Mouse (Mus musculus): ENCODE data around the gene Bpifb9a. TPM values are rescaled to one million over a fixed set of nuclear protein-coding genes. Genes with fewer than 3 reads are reported as not detected.
"Not testable (repeated sequence)": the region's sequence is repeated elsewhere in the genome, so short reads cannot be mapped to it uniquely, and the experiment has no call there.

The Bpifb9a gene
- polyA plus RNA-seq, 1 experiment from 2014 or later: not detected

DNA sequence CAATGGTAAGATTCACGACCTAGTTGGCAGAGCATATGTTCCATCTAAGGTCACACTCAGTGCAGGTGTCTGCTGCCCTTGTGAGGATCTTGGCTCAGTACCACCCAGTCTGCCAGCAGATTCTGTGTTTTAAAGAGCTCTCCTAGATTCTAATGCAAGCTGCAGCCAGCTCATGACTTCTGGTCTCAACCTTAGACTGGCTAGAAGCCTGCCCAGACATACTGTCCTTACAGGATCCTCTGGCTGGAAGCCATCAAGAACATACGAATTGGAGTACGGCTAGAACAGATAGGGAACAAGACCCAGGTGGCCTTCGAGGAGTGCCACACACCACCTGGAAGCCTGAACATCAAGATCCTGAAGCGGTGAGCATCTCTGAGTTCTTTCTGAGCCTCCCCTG is 29.8 kb upstream of the Bpifb9a start:
- WGBS: 87% methylated on average over 5 of the region's 5 CpGs
- no peaks in the 10 kb centered on the region for H3K27me3 ChIP-seq (replicated peaks; ENCODE audit: control insufficient read depth, insufficient read depth, low read length)
- no peak for ATAC-seq

DNA sequence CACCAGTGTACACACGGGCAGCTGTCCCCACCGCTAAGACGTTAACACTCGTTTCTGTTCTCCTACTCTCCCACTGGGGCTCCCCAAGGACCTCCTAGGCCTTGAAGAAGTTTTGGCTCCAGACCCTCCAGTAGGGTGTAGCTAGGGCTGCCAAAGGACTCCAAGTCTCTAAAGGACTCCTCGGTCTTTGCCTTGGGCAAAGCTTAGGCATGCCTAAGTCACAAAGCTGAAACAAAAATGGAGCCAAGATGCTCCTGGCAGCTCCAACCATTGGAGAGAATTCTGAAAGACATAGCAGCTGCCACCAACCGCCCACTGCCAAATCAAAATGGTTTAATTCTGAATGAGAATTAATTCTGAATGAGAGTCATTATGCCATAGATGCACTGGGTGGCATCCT is 24.2 kb upstream of the Bpifb9a start:
- WGBS: 72% methylated on average over 6 of the region's 6 CpGs
- H3K4me2 ChIP-seq (ENCODE audit: low read length): no peak overlapping the region
- H3K27ac ChIP-seq (ENCODE audit: low read depth, low read length): no peak overlapping the region; the same call in 1 of the 2 replicates
- H3K27me3 ChIP-seq (replicated peaks; ENCODE audit: control insufficient read depth, insufficient read depth, low read length): no peaks in the 10 kb centered on the region
- H3K36me3 ChIP-seq (ENCODE audit: control insufficient read depth, insufficient read depth, low read length): no peaks in the 10 kb centered on the region
- H3K4me1 ChIP-seq (ENCODE audit: control insufficient read depth, insufficient read depth, low read depth, low read length): no peaks in the 10 kb centered on the region
- no peak overlapping the region for H3K9ac ChIP-seq (ENCODE audit: low read depth, low read length)
- ATAC-seq: peak; percentile 27
- no peaks in the 10 kb centered on the region for H3K9me3 ChIP-seq (ENCODE audit: control insufficient read depth, low read length)
- H3K4me3 ChIP-seq (ENCODE audit: low read length): no peak overlapping the region

More for the DNA sequence above, 29.8 kb upstream of the Bpifb9a start:
- Histone ChIP-seq H3K4me3 (ENCODE audit: low read length) (no peak overlapping the region), H3K9me3 (ENCODE audit: control insufficient read depth, low read length) (no peaks in the 10 kb centered on the region), H3K36me3 (ENCODE audit: control insufficient read depth, insufficient read depth, low read length) (no peaks in the 10 kb centered on the region), H3K9ac (ENCODE audit: low read depth, low read length) (no peak overlapping the region), H3K27ac (ENCODE audit: low read depth, low read length) (no peak overlapping the region), H3K4me2 (ENCODE audit: low read length) (no peak overlapping the region), H3K4me1 (ENCODE audit: control insufficient read depth, insufficient read depth, low read depth, low read length) (peaks cover 11% of the 10 kb centered on the region)

DNA sequence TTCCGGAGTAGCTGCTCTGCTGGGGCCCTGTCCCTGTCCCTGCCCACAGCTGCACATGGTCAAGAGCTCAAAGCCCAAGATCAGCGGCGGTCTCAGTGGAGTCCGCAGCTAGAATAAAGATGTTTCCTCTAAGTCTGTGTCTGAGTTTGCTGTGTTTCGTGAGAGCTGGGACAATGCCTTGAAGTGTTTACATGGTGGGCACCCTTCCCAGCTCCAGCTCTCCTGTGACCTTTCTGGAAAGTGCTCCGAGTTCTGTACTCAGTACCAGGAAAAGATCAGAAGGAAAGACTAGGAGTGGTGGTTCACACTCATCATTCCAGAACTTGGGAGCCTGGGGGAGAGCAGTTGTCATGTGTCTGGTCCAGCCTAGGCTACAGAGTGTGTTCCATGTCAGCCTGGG is 16.9 kb upstream of the Bpifb9a start:
- Histone ChIP-seq H3K27me3 (replicated peaks; ENCODE audit: control insufficient read depth, insufficient read depth, low read length) (no peaks in the 10 kb centered on the region), H3K4me2 (ENCODE audit: low read length) (no peak overlapping the region), H3K4me3 (ENCODE audit: low read length) (no peak overlapping the region), H3K27ac (ENCODE audit: low read depth, low read length) (no peak overlapping the region), H3K9me3 (ENCODE audit: control insufficient read depth, low read length) (no peaks in the 10 kb centered on the region), H3K36me3 (ENCODE audit: control insufficient read depth, insufficient read depth, low read length) (no peaks in the 10 kb centered on the region), H3K9ac (ENCODE audit: low read depth, low read length) (no peak overlapping the region), H3K4me1 (ENCODE audit: control insufficient read depth, insufficient read depth, low read depth, low read length) (no peaks in the 10 kb centered on the region)
- WGBS: 83% methylated on average over 6 of the region's 6 CpGs
- ATAC-seq: no peak

DNA sequence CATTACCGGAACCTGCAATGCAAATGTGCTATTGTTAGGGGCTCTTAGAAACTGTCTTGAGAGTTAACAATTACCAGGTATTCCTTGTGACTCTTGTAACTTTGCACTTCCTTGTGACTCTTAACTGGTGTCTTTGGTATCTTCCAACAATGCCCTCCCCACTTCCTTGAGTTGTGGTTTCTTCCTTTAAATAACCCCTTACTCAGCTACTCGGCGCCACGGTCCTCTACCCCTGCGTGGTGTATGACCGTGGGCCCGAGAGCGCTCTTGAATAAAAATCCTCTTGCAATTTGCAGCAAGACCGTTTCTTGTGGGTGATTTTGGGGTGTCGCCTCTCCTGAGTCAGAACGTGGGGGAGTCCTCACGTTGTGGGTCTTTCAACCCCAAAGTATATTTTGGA is 14.9 kb upstream of the Bpifb9a start:
- WGBS: 97% methylated on average over 11 of the region's 12 CpGs
- not testable (repeated sequence) for H3K9ac ChIP-seq (ENCODE audit: low read depth, low read length); H3K4me1 ChIP-seq (ENCODE audit: control insufficient read depth, insufficient read depth, low read depth, low read length)

DNA sequence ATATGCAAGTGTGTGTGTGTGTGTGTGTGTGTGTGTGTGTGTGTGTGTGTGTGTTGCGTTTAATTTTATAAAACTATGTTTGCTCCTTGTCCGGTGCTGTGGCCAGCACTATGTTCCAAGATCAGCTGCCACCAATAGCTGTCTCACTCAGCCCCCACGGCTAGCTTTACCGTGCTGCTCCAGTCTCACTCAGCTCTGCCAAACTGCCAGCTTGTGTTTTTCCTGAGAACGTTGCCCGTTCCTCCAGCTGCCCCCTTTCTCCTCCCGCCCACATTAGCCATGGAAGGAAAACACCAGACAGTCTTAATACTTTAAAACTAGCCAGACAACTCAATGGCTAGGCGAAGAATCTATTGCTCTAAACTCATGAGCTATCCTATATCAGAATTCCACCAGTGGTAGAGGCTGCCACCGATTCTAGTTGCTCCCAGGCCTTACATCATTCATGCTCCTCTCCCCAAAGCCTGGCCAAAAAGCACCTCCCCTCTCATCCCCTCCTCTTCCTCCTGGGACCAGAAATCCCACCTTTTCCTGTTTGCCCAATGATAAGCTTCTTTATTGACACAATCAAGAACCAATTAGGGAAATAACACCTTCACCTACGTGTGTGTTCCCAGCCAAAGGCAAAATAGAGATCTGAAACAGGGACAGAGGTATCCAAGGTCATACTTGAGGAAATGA is 14.2 kb upstream of the Bpifb9a start:
- Histone ChIP-seq H3K4me2 (ENCODE audit: low read length) (no peak overlapping the region), H3K4me3 (ENCODE audit: low read length) (no peak overlapping the region), H3K9me3 (ENCODE audit: control insufficient read depth, low read length) (no peaks in the 10 kb centered on the region), H3K36me3 (ENCODE audit: control insufficient read depth, insufficient read depth, low read length) (no peaks in the 10 kb centered on the region), H3K9ac (ENCODE audit: low read depth, low read length) (no peak overlapping the region), H3K27ac (ENCODE audit: low read depth, low read length) (no peak overlapping the region), H3K27me3 (replicated peaks; ENCODE audit: control insufficient read depth, insufficient read depth, low read length) (no peaks in the 10 kb centered on the region), H3K4me1 (ENCODE audit: control insufficient read depth, insufficient read depth, low read depth, low read length) (no peaks in the 10 kb centered on the region)
- ATAC-seq: no peak
- WGBS: 90% methylated on average over 9 of the region's 10 CpGs

More for the DNA sequence above, 14.9 kb upstream of the Bpifb9a start:
- not testable (repeated sequence) for H3K27ac ChIP-seq (ENCODE audit: low read depth, low read length); ATAC-seq; H3K4me2 ChIP-seq (ENCODE audit: low read length); H3K9me3 ChIP-seq (ENCODE audit: control insufficient read depth, low read length); H3K27me3 ChIP-seq (replicated peaks; ENCODE audit: control insufficient read depth, insufficient read depth, low read length); H3K36me3 ChIP-seq (ENCODE audit: control insufficient read depth, insufficient read depth, low read length); H3K4me3 ChIP-seq (ENCODE audit: low read length)

DNA sequence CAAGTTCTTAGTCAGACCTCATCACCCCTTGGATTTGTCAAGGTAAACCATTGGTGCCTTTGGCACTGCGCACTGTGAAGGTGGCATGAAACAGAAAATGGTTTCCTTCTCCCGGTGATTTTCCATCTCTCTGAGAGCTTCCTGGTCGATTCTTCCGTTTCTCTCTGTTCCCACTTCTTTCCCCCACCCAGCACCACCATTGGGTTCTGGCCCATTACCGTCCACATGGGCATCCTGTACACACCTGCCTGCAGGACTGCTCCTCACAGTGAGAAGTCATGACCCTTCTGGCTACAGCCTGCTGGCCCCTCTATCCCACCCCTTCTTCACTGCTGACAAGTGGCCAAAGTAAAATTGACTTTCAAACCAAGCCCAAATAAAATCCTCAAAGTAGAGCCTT is 12.3 kb upstream of the Bpifb9a start:
- H3K27ac ChIP-seq (ENCODE audit: low read depth, low read length): no peak overlapping the region
- no peak for ATAC-seq
- H3K27me3 ChIP-seq (replicated peaks; ENCODE audit: control insufficient read depth, insufficient read depth, low read length): no peaks in the 10 kb centered on the region
- H3K9ac ChIP-seq (ENCODE audit: low read depth, low read length): no peak overlapping the region
- no peak overlapping the region for H3K4me3 ChIP-seq (ENCODE audit: low read length)
- no peaks in the 10 kb centered on the region for H3K9me3 ChIP-seq (ENCODE audit: control insufficient read depth, low read length)
- H3K36me3 ChIP-seq (ENCODE audit: control insufficient read depth, insufficient read depth, low read length): no peaks in the 10 kb centered on the region
- WGBS: 89% methylated on average over 5 of the region's 5 CpGs
- H3K4me2 ChIP-seq (ENCODE audit: low read length): no peak overlapping the region
- H3K4me1 ChIP-seq (ENCODE audit: control insufficient read depth, insufficient read depth, low read depth, low read length): no peaks in the 10 kb centered on the region

DNA sequence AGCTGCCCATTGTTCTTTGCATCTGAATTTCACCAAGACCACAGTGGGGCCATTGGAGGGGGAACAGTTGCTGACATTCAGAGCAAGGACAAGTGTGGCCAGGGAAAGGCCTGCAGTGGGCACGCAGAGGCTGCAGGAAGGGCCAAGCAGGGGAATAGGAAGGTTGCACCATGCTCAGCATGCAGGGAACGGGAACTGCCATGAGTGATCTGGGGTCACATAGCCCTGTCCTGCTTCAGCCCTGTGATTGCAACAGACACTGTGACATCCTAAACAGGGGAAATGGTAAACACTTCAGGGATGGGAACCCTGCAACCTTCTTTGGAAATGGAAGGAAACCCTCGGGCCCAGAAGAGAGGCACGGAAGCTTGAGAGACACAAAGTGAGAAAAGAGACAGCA is 2.4 kb upstream of the Bpifb9a start:
- not testable (repeated sequence) for H3K4me1 ChIP-seq (ENCODE audit: control insufficient read depth, insufficient read depth, low read depth, low read length); H3K36me3 ChIP-seq (ENCODE audit: control insufficient read depth, insufficient read depth, low read length); H3K4me3 ChIP-seq (ENCODE audit: low read length); H3K9ac ChIP-seq (ENCODE audit: low read depth, low read length); H3K27me3 ChIP-seq (replicated peaks; ENCODE audit: control insufficient read depth, insufficient read depth, low read length); ATAC-seq; H3K9me3 ChIP-seq (ENCODE audit: control insufficient read depth, low read length); H3K27ac ChIP-seq (ENCODE audit: low read depth, low read length); H3K4me2 ChIP-seq (ENCODE audit: low read length)
- WGBS: 95% methylated on average over 2 of the region's 4 CpGs

DNA sequence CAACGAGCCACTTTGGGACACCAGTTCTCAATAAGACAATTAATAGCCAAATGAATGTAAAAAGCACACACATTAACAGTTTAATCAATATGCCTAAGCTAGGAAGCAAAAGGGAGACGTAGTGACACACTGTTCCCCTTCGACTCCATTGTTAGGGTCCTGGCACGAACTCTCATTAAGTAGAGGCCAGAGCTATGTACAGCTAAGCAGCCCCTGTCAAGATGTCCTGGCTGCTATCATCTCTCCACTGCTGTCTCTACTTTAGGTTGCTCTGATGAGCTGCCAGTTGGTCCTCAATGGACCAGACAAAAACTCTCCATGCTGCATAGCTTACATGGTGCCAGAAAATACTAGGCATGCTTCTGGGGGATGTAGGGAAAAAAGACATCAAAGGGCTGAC is 1.9 kb upstream of the Bpifb9a start:
- Histone ChIP-seq H3K9ac (ENCODE audit: low read depth, low read length) (no peak overlapping the region), H3K27ac (ENCODE audit: low read depth, low read length) (no peak overlapping the region), H3K36me3 (ENCODE audit: control insufficient read depth, insufficient read depth, low read length) (no peaks in the 10 kb centered on the region), H3K4me3 (ENCODE audit: low read length) (no peak overlapping the region), H3K4me2 (ENCODE audit: low read length) (no peak overlapping the region), H3K4me1 (ENCODE audit: control insufficient read depth, insufficient read depth, low read depth, low read length) (no peaks in the 10 kb centered on the region), H3K9me3 (ENCODE audit: control insufficient read depth, low read length) (no peaks in the 10 kb centered on the region), H3K27me3 (replicated peaks; ENCODE audit: control insufficient read depth, insufficient read depth, low read length) (no peaks in the 10 kb centered on the region)
- WGBS: 86% methylated on average over 4 of the region's 4 CpGs
- no peak for ATAC-seq

DNA sequence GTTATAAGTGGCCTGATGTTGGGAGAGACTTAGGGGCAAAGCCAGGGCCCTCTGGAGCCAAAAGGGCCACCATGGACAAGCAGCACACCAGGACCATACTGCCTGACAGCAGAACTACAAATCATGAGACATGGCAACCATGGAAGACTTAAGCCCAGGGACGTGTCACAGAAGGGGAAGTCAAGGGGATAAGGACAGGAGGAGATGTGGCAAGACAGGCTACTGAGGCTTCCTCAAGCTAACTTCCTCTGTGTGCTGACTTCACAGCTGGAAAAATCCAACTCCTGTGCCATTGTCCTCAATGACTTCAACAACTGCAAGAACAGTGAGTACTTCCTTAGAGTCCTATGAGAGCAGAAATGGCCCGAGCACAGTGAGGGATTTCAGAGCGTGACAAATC is 6.7 kb downstream of the Bpifb9a start:
- not testable (repeated sequence) for H3K9me3 ChIP-seq (ENCODE audit: control insufficient read depth, low read length); H3K4me3 ChIP-seq (ENCODE audit: low read length); H3K27me3 ChIP-seq (replicated peaks; ENCODE audit: control insufficient read depth, insufficient read depth, low read length); H3K36me3 ChIP-seq (ENCODE audit: control insufficient read depth, insufficient read depth, low read length); H3K4me1 ChIP-seq (ENCODE audit: control insufficient read depth, insufficient read depth, low read depth, low read length); H3K27ac ChIP-seq (ENCODE audit: low read depth, low read length); H3K9ac ChIP-seq (ENCODE audit: low read depth, low read length); H3K4me2 ChIP-seq (ENCODE audit: low read length); ATAC-seq
- 67% methylated on average over 2 of the region's 3 CpGs for WGBS

DNA sequence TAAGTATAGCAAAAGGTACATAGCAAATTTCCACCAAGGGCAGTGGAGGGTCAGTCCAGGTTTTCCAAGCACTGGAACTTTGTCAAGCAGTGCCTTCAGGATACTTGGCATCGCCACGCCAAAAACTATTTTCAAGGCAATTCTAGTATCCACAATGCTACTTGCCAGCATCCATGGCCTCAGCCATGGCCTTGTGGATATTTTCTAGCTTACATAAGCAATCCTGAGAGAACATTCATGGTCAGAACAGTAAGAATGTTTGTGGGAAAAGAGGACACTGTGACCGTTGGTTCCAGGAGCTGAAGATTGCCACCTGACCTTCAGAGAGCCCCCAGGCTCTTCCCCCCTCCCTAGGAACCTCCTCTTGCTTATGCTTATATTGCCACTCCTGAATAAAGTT is 34.2 kb downstream of the Bpifb9a start:
- not testable (repeated sequence) for ATAC-seq; H3K4me3 ChIP-seq (ENCODE audit: low read length); H3K9me3 ChIP-seq (ENCODE audit: control insufficient read depth, low read length); H3K4me1 ChIP-seq (ENCODE audit: control insufficient read depth, insufficient read depth, low read depth, low read length); H3K36me3 ChIP-seq (ENCODE audit: control insufficient read depth, insufficient read depth, low read length); H3K9ac ChIP-seq (ENCODE audit: low read depth, low read length); H3K27ac ChIP-seq (ENCODE audit: low read depth, low read length); H3K4me2 ChIP-seq (ENCODE audit: low read length); H3K27me3 ChIP-seq (replicated peaks; ENCODE audit: control insufficient read depth, insufficient read depth, low read length)
- WGBS: 85% methylated on average over 3 of the region's 3 CpGs

Measured in hindbrain, embryonic 16.5 days (tissue).